Comparison of ENCODE assay signal across 11 mouse cellular contexts in genomic region chr7:141026097-141026739, GRCm38 (mm10). TPM values are rescaled to one million over a fixed set of nuclear protein-coding genes. Genes with fewer than 3 reads are reported as not detected.
A peak's percentile ranks its signal among the peaks of the same experiment; 100 is the strongest.
DNase-seq lines count a peak whose midpoint lies in the region; ATAC-seq and TF ChIP-seq lines count a peak whose summit lies in the region.
"Had no signal": no experiment of that assay in that cellular context is flagged by ENCODE, and none has a peak within 500 bp of the region (broad histone marks: within the 10 kb centered on the region; RNA-seq: fewer than 3 reads in every experiment).

No protein-coding gene starts in this region.

- H3K9ac ChIP-seq in heart, embryonic 15.5 days = no peak overlapping the region
- H3K9ac ChIP-seq in ES-E14 (ENCODE audit: insufficient read depth, low read depth, low read length, poor library complexity, severe bottlenecking) = no peak overlapping the region
- no peak overlapping the region for H3K9ac ChIP-seq in forebrain, embryonic 15.5 days (replicated peaks)
- no peak overlapping the region for H3K9ac ChIP-seq in midbrain, embryonic 13.5 days (replicated peaks)

- no peak for ATAC-seq in heart, embryonic 15.5 days (replicated peaks; ENCODE audit: insufficient number of reproducible peaks, insufficient read depth, low FRiP score, low read depth)
- ATAC-seq in forebrain, embryonic 15.5 days (replicated peaks) = peak; percentile 37
- ATAC-seq in midbrain, embryonic 13.5 days = no peak; the same call in 1 of the 2 replicates

- H3K4me3 ChIP-seq in heart, embryonic 15.5 days = no peak overlapping the region
- no peak overlapping the region for H3K4me3 ChIP-seq in ES-E14 (ENCODE audit: insufficient read depth in 1 of 2, low read depth in 1 of 2, low read length in 2 of 2, poor library complexity in 1 of 2, severe bottlenecking in 1 of 2)
- H3K4me3 ChIP-seq in forebrain, embryonic 15.5 days = no peak overlapping the region
- H3K4me3 ChIP-seq in midbrain, embryonic 13.5 days (replicated peaks) = no peak overlapping the region

- no peaks in the 10 kb centered on the region for H3K9me3 ChIP-seq in heart, embryonic 15.5 days (replicated peaks)
- H3K9me3 ChIP-seq in ES-E14 (ENCODE audit: control insufficient read depth, insufficient read depth, low read depth, low read length) = no peaks in the 10 kb centered on the region
- no peaks in the 10 kb centered on the region for H3K9me3 ChIP-seq in forebrain, embryonic 15.5 days
- H3K9me3 ChIP-seq in midbrain, embryonic 13.5 days = no peaks in the 10 kb centered on the region

- WGBS in heart, embryonic 15.5 days = 62% methylated on average over 6 of the region's 6 CpGs
- 8% methylated on average over 6 of the region's 6 CpGs for WGBS in forebrain, embryonic 15.5 days
- WGBS in midbrain, embryonic 13.5 days = 17% methylated on average over 6 of the region's 6 CpGs

- no peak for DNase-seq in heart, postnatal 4 days
- no peak for DNase-seq in ES-E14 (ENCODE audit: low read depth, low spot score)
- no peak for DNase-seq in ovary, postnatal 14 days (ENCODE audit: low spot score)
- no peak for DNase-seq in gastrocnemius, adult 18-20 months (ENCODE audit: low spot score)
- no peak for DNase-seq in layer of hippocampus, adult 8-10 months (ENCODE audit: low spot score in 2 of 2)
- DNase-seq: cerebellum, postnatal 25 days; kidney, adult 9 months had no signal

- no peaks in the 10 kb centered on the region for H3K27me3 ChIP-seq in heart, embryonic 15.5 days
- no peaks in the 10 kb centered on the region for H3K27me3 ChIP-seq in forebrain, embryonic 15.5 days
- H3K27me3 ChIP-seq in midbrain, embryonic 13.5 days = no peaks in the 10 kb centered on the region

- peak overlapping the region; percentile 9; the same call in 1 of the 2 replicates for H3K27ac ChIP-seq in heart, embryonic 15.5 days
- peak overlapping the region; percentile 81; the same call in 1 of the 2 replicates for H3K27ac ChIP-seq in ES-E14 (ENCODE audit: insufficient read depth, low read depth, low read length, poor library complexity, severe bottlenecking)
- H3K27ac ChIP-seq in forebrain, embryonic 15.5 days (replicated peaks) = peak overlapping the region; percentile 67
- H3K27ac ChIP-seq in midbrain, embryonic 13.5 days = peak overlapping the region; percentile 56

- H3K36me3 ChIP-seq in heart, embryonic 15.5 days = no peaks in the 10 kb centered on the region
- no peaks in the 10 kb centered on the region for H3K36me3 ChIP-seq in ES-E14 (ENCODE audit: control insufficient read depth, insufficient read depth, low read length, poor library complexity, severe bottlenecking)
- no peaks in the 10 kb centered on the region for H3K36me3 ChIP-seq in forebrain, embryonic 15.5 days
- no peaks in the 10 kb centered on the region for H3K36me3 ChIP-seq in midbrain, embryonic 13.5 days

- H3K4me1 ChIP-seq in heart, embryonic 15.5 days (replicated peaks) = no peaks in the 10 kb centered on the region
- peaks cover 6 to 14% of the 10 kb centered on the region in 2 experiments; a peak in 2 of 4 replicates for H3K4me1 ChIP-seq in ES-E14 (ENCODE audit: control insufficient read depth in 2 of 2, insufficient read depth in 2 of 2, low read length in 2 of 2, poor library complexity in 1 of 2)
- peaks cover 13% of the 10 kb centered on the region for H3K4me1 ChIP-seq in forebrain, embryonic 15.5 days
- H3K4me1 ChIP-seq in midbrain, embryonic 13.5 days (replicated peaks) = peaks cover 22% of the 10 kb centered on the region

- H3K4me2 ChIP-seq in heart, embryonic 15.5 days = no peak overlapping the region
- no peak overlapping the region for H3K4me2 ChIP-seq in forebrain, embryonic 15.5 days (replicated peaks)
- no peak overlapping the region for H3K4me2 ChIP-seq in midbrain, embryonic 13.5 days (replicated peaks)

- in situ Hi-C loops in ES-E14 (cut with MboI; ENCODE audit: low sequenced_read_pairs in 2 of 2, unreplicated experiment in 2 of 2) = no loop called here

TF ChIP-seq in ES-E14, 5 proteins besides CTCF, POLR2A, EP300 and RAD21:
- TF ChIP-seq CHD2 (IDR thresholded peaks at IDR 0.05; ENCODE audit: low read depth, low read length) (no peak), ZNF384 (IDR thresholded peaks at IDR 0.05; ENCODE audit: low read depth, low read length) (peak; percentile 44; the same call in 1 of the 2 replicates)

RNA-seq across cellular contexts. Expression of gene Gm17387, which starts 2.7 kb away (rescaled TPM):
- not detected in 2 replicates for polyA plus RNA-seq in heart, embryonic 15.5 days (2015; fragmentation: Nextera tagmentation; extraction: Ambion mirVana)
- total RNA-seq in heart, postnatal 4 days (2021) = not detected
- total RNA-seq in ES-E14 (2012; rRNA removed) = not detected in 2 replicates
- not detected in 2 replicates for polyA plus RNA-seq in forebrain, embryonic 15.5 days (2015; fragmentation: Nextera tagmentation; extraction: Ambion mirVana)
- not detected in 2 replicates for polyA plus RNA-seq in midbrain, embryonic 13.5 days (2015; fragmentation: Nextera tagmentation; extraction: Ambion mirVana)
- not detected for total RNA-seq in gastrocnemius, adult 18-20 months (2021)
- not detected for total RNA-seq in layer of hippocampus, adult 8-10 months (2022)
- polyA plus RNA-seq: limb, embryonic 14.5 days had no signal

RNA-seq across cellular contexts. Expression of gene Ifitm6, which starts 8.5 kb away (rescaled TPM):
- polyA plus RNA-seq in heart, embryonic 15.5 days (2015; fragmentation: Nextera tagmentation; extraction: Ambion mirVana) = 0.53 and 1.4 TPM in 2 replicates
- under 1 TPM in 1 of 2 experiments, not detected in 1; 0.56 TPM for total RNA-seq in heart, postnatal 4 days (2021)
- 0.36 TPM in 1 of 2 replicates, not detected in the other for total RNA-seq in ES-E14 (2012; rRNA removed)
- polyA plus RNA-seq in forebrain, embryonic 15.5 days (2015; fragmentation: Nextera tagmentation; extraction: Ambion mirVana) = not detected in 2 replicates
- 0.51 and 0.54 TPM in 2 replicates for polyA plus RNA-seq in midbrain, embryonic 13.5 days (2015; fragmentation: Nextera tagmentation; extraction: Ambion mirVana)
- not detected for total RNA-seq in gastrocnemius, adult 18-20 months (2021)
- 1 to 10 TPM in 1 of 4 experiments, not detected in 3; 1.1 TPM for total RNA-seq in layer of hippocampus, adult 8-10 months (2022)

RNA-seq across cellular contexts. Expression of gene Ifitm3, which starts 15.6 kb away (rescaled TPM):
- 103 and 212 TPM in 2 replicates for polyA plus RNA-seq in heart, embryonic 15.5 days (2015; fragmentation: Nextera tagmentation; extraction: Ambion mirVana)
- 10 to 100 TPM; 79.3 to 83.8 TPM for total RNA-seq in heart, postnatal 4 days (2021)
- total RNA-seq in ES-E14 (2012; rRNA removed) = 353 and 601 TPM in 2 replicates
- polyA plus RNA-seq in forebrain, embryonic 15.5 days (2015; fragmentation: Nextera tagmentation; extraction: Ambion mirVana) = 21.7 and 24.9 TPM in 2 replicates
- polyA plus RNA-seq in midbrain, embryonic 13.5 days (2015; fragmentation: Nextera tagmentation; extraction: Ambion mirVana) = 22.6 and 26.2 TPM in 2 replicates
- 10 to 100 TPM; 32.8 to 49.0 TPM for total RNA-seq in gastrocnemius, adult 18-20 months (2021)
- total RNA-seq in layer of hippocampus, adult 8-10 months (2022) = 10 to 100 TPM in 3 of 4 experiments, 1 to 10 TPM in 1; 9.0 to 40.6 (median 20.8) TPM

RNA-seq across cellular contexts. Expression of gene B4galnt4, which starts 34.7 kb away (rescaled TPM):
- 1.0 and 2.0 TPM in 2 replicates for polyA plus RNA-seq in heart, embryonic 15.5 days (2015; fragmentation: Nextera tagmentation; extraction: Ambion mirVana)
- total RNA-seq in heart, postnatal 4 days (2021) = under 1 TPM; 0.26 to 0.54 TPM
- total RNA-seq in ES-E14 (2012; rRNA removed) = 31.1 and 78.3 TPM in 2 replicates
- 47.3 and 50.0 TPM in 2 replicates for polyA plus RNA-seq in forebrain, embryonic 15.5 days (2015; fragmentation: Nextera tagmentation; extraction: Ambion mirVana)
- polyA plus RNA-seq in midbrain, embryonic 13.5 days (2015; fragmentation: Nextera tagmentation; extraction: Ambion mirVana) = 44.1 and 48.3 TPM in 2 replicates
- not detected for total RNA-seq in gastrocnemius, adult 18-20 months (2021)
- total RNA-seq in layer of hippocampus, adult 8-10 months (2022) = 10 to 100 TPM; 72.5 to 87.3 (median 78.8) TPM

RNA-seq across cellular contexts. Expression of gene Pkp3, which starts 51.8 kb away (rescaled TPM):
- polyA plus RNA-seq in heart, embryonic 15.5 days (2015; fragmentation: Nextera tagmentation; extraction: Ambion mirVana) = 0.97 and 5.9 TPM in 2 replicates
- under 1 TPM in 1 of 2 experiments, not detected in 1; 0.23 TPM for total RNA-seq in heart, postnatal 4 days (2021)
- 8.0 and 12.2 TPM in 2 replicates for total RNA-seq in ES-E14 (2012; rRNA removed)
- polyA plus RNA-seq in forebrain, embryonic 15.5 days (2015; fragmentation: Nextera tagmentation; extraction: Ambion mirVana) = not detected in 2 replicates
- 0.14 and 0.15 TPM in 2 replicates for polyA plus RNA-seq in midbrain, embryonic 13.5 days (2015; fragmentation: Nextera tagmentation; extraction: Ambion mirVana)
- not detected for total RNA-seq in gastrocnemius, adult 18-20 months (2021)
- not detected for total RNA-seq in layer of hippocampus, adult 8-10 months (2022)

Comparison
In these comparisons a context has a peak if more than half of its experiments do, and no peak if none do; other contexts are left out.
1. H3K27ac ChIP-seq: peak in every context shown above with its lines; median percentile 81 in ES-E14; 67 in forebrain, embryonic 15.5 days; 56 in midbrain, embryonic 13.5 days; 9 in heart, embryonic 15.5 days.